Mouse (Mus musculus) left cerebral cortex, adult 9 months (tissue): ENCODE measurements around the gene Sh3bp2.

Experiments
- DNase-seq, 2 experiments: peaks; one replicate each; pipeline ENCODE4 v3.0.0; 2022; ENCODE audit warnings: low spot score in 2 of 2

Sh3bp2 gene

DNA sequence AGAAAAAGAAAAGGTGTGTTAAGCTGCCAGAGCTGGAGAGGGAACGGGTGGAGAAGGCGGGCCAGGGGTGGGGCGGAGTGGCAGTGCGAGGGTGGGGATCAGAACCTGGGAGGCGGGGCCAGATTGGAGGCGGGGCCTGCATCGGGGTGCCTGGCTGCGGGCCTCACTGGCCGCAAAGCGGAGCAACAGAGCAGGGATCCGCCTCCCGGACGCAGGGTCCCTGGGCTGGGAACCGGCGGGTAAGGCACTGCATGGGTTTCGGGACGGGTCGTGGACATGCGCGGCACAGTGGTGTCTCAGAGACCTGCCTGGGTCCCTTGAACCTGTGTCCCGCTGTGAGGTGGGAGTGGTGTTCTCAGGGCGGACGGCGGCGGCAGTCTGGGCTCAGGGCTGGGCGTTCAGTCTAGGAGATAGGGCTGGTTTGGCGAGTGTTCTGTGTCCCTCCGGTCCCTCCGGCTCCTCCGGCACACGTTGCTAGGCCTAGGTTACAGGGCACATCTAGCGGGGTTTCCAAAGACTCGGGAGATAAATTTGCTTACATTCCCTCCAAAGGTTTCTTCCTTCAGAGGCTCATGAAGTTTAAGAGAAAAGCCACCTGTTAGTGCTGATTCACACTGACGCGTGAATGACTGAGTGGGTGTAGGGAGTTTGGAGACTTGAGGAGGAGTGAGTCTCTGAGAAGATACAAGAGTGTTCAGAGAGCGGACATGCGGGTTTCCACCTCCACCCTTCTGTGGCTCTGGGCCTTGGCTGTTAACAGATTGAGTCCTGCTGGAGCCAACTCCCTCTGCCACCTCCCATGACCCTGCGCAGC is at the start of gene Sh3bp2:
Sh3bp2 (plus strand) TSS at position 176 of the 814 bp plus-strand sequence.
- DNase-seq = peak in 1 of 2 experiments; percentile 83

- no peak for DNase-seq
These were observed 44.7 kb upstream of the Sh3bp2 start for GRCm38 (mm10) chr5:34480926-34481325.

DNA sequence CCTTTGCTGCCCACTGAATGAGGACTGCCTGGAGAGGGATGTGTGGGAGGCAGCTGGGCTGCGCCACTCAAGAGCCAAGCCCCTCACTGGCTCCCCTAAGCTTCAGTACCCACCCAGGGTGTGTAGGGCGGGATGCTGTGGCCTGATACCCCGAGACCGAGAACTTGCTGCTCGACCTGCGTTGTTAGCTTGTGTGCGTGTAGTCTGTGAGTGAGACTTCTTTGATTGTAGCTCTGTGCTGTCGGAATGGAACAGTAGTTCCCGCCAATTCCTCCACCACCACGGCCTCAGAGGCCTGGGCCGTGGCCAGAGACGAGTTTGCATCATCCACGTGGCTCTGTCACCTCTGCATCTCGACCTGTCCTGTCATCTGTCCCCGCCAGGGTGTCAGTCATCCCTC is 39.9 kb upstream of the Sh3bp2 start:
- DNase-seq = no peak

GRCm38 (mm10) chr5:34487320-34488090 is 38.1 kb upstream of the Sh3bp2 start:
- DNase-seq = peak in 1 of 2 experiments; percentile 56

- DNase-seq = no peak
These were observed 36.8 kb upstream of the Sh3bp2 start for GRCm38 (mm10) chr5:34488741-34489417.

DNA sequence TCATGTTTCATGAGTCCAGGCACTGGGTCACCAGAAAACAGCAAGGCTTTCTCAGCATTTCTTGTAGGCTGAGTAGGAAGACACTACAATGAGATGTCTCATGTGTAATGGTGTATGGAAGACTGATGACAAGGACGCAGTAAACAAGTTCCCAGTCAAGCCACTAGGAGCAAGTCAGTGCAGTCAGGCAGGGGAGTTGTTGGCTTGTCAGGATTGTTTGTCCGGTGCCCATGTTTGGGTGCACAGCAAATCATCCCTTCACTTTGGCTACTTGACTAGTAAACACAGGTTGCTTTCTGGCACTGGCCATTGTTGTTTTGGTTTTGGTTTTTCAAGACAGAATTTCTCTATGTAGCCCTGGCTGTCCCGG is 36.2 kb upstream of the Sh3bp2 start:
- no peak for DNase-seq

DNA sequence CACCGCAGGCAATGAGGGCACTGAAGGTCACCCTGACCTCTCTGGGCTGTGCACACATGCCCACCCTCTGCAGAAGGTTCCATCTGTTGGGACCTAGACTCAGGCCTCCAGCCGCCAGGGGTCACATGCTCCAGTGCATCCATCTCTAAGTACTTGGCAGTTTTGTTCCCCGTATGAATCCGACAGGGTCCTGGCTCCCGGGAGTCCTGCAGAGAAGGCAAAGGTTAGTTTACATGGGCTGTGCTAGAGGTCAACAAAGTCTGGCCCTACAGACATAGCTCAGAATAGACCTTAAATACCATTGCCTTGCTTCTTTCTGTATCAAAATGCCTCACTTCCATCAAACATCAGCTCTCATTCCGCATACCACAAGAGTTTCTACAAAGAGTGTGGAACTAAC is 28.9 kb upstream of the Sh3bp2 start:
- DNase-seq = no peak

DNA sequence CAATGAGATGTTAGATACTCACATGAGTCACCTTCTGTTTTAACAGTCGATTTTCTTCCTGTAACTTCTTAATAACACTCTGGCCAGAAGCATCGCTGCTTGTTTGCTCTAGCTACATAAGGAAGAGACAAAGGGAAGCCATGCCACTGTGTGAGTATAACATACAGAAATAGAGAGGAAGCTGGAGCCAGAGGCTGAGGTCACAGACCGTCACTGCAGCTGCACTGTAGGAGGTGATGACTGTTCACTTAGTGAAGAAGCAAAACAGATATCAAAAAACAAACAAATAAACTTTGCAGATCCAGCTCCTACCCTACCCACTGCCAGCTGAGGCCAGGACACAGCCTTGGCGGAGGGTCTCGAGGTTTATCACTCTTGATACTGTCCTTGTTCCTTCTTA is 24.8 kb upstream of the Sh3bp2 start:
- DNase-seq = no peak

DNA sequence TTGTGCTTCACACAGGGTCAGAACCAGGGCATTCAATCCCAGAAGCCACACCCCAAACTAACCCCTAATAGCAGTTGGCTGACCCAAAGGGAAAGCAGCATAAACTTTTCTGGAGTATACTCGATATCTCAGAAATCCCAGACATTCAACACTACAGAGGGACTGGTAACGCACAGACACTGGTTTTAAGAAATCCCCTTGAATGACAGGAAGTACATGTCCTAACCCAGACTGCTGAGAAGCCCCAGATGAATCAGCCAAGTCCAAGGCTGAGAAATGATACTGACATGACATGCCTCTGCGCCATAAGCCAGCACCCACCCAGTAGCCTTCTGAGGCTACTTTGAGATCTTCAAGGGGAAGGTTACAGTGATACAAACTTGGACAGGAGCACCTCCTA is 24.1 kb upstream of the Sh3bp2 start:
- no peak for DNase-seq

- no peak for DNase-seq
These were observed 23.2 kb upstream of the Sh3bp2 start for GRCm38 (mm10) chr5:34502411-34502810.

- no peak for DNase-seq
These were observed 22.8 kb upstream of the Sh3bp2 start for GRCm38 (mm10) chr5:34502821-34503220.

GRCm38 (mm10) chr5:34512486-34512885 is 13.2 kb upstream of the Sh3bp2 start:
- no peak for DNase-seq

DNA sequence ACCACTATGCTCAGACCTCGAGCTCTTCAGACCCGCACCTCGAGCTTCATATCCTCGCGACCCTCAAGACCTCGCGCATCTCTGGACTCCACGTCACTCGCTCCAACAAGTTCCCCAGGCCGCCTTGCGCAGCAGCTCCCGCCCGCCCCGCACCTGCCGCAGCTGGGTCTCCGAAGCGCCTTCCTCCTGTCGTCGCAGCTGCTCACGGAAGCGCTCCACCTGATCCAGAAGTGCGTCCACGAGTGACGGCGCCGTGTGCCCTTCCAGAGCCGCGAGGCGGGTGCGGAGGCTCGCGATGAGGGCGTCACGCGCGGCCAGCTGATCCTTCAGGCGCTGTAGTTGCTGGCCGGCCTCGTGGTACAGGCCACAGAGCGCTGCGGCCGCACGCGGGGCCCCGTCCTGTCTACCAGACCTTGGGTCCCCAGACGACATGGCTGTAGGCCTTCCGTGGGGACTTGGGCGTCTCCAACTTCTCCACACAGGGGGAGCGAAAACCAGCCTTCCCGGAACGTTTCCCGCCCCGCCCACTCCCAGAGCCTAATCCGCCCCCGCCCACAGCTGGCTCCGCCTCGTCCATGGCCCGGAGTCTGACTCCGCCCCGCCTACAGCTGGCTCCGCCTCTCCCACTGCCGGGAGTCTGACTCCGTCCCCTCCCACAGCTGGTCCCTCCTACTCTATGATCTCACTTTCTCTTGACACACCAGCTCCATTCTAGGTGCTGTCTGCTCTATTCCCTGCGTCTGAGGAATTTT is 12.0 kb upstream of the Sh3bp2 start, which contains the start of gene Tnip2:
Tnip2 (minus strand) TSS at position 526 of the 752 bp plus-strand sequence.
- peak; percentile 87 to 95 for DNase-seq

DNA sequence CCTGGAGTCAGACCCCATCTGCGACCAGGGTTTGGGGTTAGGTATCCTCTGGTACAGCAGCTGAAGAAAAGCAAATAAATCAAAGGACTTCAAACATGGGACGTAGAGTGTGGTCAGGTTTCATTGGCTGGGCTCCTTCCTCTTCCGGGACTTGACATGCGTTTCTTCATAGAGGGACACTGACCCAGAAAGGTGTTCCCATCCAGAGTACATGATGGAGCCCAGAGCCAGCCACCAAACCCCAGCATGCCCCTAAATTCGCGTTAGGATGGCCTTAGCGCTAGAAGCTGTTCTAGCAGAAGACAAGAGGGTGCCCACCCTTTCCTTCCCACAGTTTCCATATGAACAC is 11.4 kb upstream of the Sh3bp2 start:
- no peak for DNase-seq

DNA sequence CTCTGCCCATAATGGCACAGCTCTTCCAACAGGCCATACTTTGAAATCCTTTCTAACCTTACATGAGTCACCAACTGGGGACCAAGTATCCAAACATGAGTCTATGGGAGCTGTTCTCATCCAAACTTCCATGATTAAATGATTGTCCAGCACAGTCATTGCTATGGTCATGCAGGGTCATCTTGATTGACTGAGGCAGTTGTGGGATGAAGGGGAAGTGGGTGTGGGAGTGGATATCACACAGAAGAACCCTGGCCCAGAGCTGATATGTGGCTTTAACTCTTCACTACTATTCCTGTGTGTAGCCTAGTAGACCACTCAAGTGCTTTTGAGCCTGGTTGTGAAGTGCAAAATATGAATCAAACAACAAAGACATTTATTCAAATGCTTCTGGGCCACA is 10.5 kb upstream of the Sh3bp2 start:
- DNase-seq = no peak

- DNase-seq = peak in 1 of 2 experiments; percentile 86
These were observed 7.7 kb upstream of the Sh3bp2 start for GRCm38 (mm10) chr5:34517913-34518312.

- no peak for DNase-seq
These were observed 6.2 kb upstream of the Sh3bp2 start for GRCm38 (mm10) chr5:34519389-34519910.

GRCm38 (mm10) chr5:34520458-34521209 is 5.0 kb upstream of the Sh3bp2 start:
- DNase-seq = peak in 1 of 2 experiments; percentile 43

- no peak for DNase-seq
These were observed 4.3 kb upstream of the Sh3bp2 start for GRCm38 (mm10) chr5:34521337-34521736.

DNA sequence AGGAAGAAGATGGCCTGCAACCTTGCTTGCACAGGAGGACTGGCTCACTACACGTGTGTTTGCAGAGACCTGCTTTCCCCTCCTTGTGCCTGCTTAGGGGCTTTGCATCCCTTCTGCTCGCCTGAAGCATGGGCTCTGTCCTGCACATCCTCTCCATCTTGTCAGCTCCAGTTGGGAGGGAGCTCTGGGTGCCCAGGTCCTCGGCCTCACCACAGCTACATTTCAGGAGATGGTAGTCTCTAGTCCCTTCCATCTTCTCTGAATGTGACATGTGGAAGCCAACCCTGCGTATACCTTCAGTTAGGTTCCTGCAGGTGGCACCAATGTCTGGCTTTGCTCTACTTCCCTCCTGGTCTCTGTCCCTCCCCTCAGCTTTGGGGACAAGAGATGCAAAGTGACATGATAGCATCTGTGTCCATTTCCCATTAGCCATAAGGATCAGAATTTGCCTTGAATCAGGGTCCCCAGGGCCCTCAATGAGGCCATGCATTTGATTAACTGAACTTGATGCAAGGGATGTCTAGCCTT is 1.6 kb upstream of the Sh3bp2 start:
- DNase-seq = no peak
